8 mouse cellular contexts compared by ENCODE assay signal in genomic region chr4:62524651-62525488, GRCm38 (mm10). TPM values are rescaled to one million over a fixed set of nuclear protein-coding genes. Genes with fewer than 3 reads are reported as not detected.
A peak's percentile ranks its signal among the peaks of the same experiment; 100 is the strongest.
DNase-seq lines count a peak whose midpoint lies in the region; ATAC-seq and TF ChIP-seq lines count a peak whose summit lies in the region.

Pole3 (minus strand) TSS chr4:62525068.
4933430I17Rik (plus strand) TSS chr4:62525369.

- H3K27ac ChIP-seq in heart, embryonic 11.5 days (ENCODE audit: low read depth, low read length) = peak within 1 kb of the TSS; percentile 90
- peak within 1 kb of the TSS; percentile 97 for H3K27ac ChIP-seq in kidney, embryonic 16.5 days (ENCODE audit: low read length)
- peak within 1 kb of the TSS; percentile 79 for H3K27ac ChIP-seq in liver, adult 2 months (replicated peaks; ENCODE audit: insufficient read depth, low read depth, low read length)

- no peaks in the 10 kb centered on the region for H3K27me3 ChIP-seq in heart, embryonic 11.5 days (ENCODE audit: control insufficient read depth, insufficient read depth, low read length)
- H3K27me3 ChIP-seq in kidney, embryonic 16.5 days (ENCODE audit: insufficient read depth, low read length) = no peaks in the 10 kb centered on the region
- no peaks in the 10 kb centered on the region for H3K27me3 ChIP-seq in liver, adult 2 months (ENCODE audit: control insufficient read depth, insufficient read depth, low read length)
- H3K27me3 ChIP-seq in myocyte (ENCODE audit: control insufficient read depth, insufficient read depth, insufficient read length) = no peaks in the 10 kb centered on the region
- no peaks in the 10 kb centered on the region for H3K27me3 ChIP-seq in splenic B cell, adult 2 months (ENCODE audit: control insufficient read depth, insufficient read depth, low read length, poor library complexity, severe bottlenecking)

- no peak for TF ChIP-seq CTCF in liver, adult 2 months (IDR thresholded peaks at IDR 0.05; ENCODE audit: low read depth, low read length)

- ATAC-seq in erythroblast, adult 5-6 weeks (replicated peaks; ENCODE audit: low FRiP score, poor library complexity, severe bottlenecking) = peak; percentile 91
- peak; percentile 97 for ATAC-seq in heart, embryonic 11.5 days (replicated peaks; ENCODE audit: insufficient number of reproducible peaks, low FRiP score, low TSS enrichment)
- ATAC-seq in kidney, embryonic 16.5 days (ENCODE audit: low FRiP score, low TSS enrichment) = peak; percentile 98

- WGBS in heart, embryonic 11.5 days (ENCODE audit: insufficient replicate concordance) = under 1% methylated on average over 59 of the region's 59 CpGs
- under 1% methylated on average over 59 of the region's 59 CpGs for WGBS in kidney, embryonic 16.5 days
- WGBS in liver, adult 2 months = under 1% methylated on average over 59 of the region's 59 CpGs

- H3K79me2 ChIP-seq in liver, adult 2 months (ENCODE audit: control insufficient read depth, insufficient read depth, low read length) = 0 out of 2 replicates have a peak, but pooled peaks cover 2% of the 10 kb centered on the region
- peaks cover 8% of the 10 kb centered on the region for H3K79me2 ChIP-seq in myocyte (ENCODE audit: control insufficient read depth, insufficient read depth)

- peak within 1 kb of the TSS; percentile 93 for H3K4me2 ChIP-seq in heart, embryonic 11.5 days
- peak within 1 kb of the TSS; percentile 88 for H3K4me2 ChIP-seq in kidney, embryonic 16.5 days (replicated peaks; ENCODE audit: low read depth, low read length)
- H3K4me2 ChIP-seq in myocyte (ENCODE audit: low read depth) = peak within 1 kb of the TSS; percentile 86

- DNase-seq in B cell, adult 2 months = peak; percentile 94
- DNase-seq in brain, adult 2 months (ENCODE audit: low read depth, low spot score) = peak; percentile 98
- peak; percentile 84 for DNase-seq in liver, adult 2 months (ENCODE audit: extremely low read depth, low read depth, low spot score)
- DNase-seq in splenic B cell, adult 2 months (ENCODE audit: low read depth, low spot score) = peak; percentile 98

- TF ChIP-seq POLR2A in liver, adult 2 months (IDR thresholded peaks at IDR 0.05; ENCODE audit: extremely low read depth, insufficient read depth, low read length) = 0 out of 2 replicates have a peak, but pooled peaks have one; percentile 27
- TF ChIP-seq POLR2A in myocyte (IDR thresholded peaks at IDR 0.05; ENCODE audit: insufficient read length, low read depth) = no peak

- H3ac ChIP-seq in myocyte (ENCODE audit: control insufficient read depth, insufficient read length) = peak within 1 kb of the TSS; percentile 33

- H3K4me3 ChIP-seq in heart, embryonic 11.5 days (ENCODE audit: low read depth, low read length) = peak within 1 kb of the TSS; percentile 67
- H3K4me3 ChIP-seq in kidney, embryonic 16.5 days (ENCODE audit: low read length) = peak within 1 kb of the TSS; percentile 67
- H3K4me3 ChIP-seq in liver, adult 2 months (ENCODE audit: insufficient read depth, low read depth, low read length) = peak within 1 kb of the TSS; percentile 79
- H3K4me3 ChIP-seq in myocyte = peak within 1 kb of the TSS; percentile 59

- H3K9me3 ChIP-seq in heart, embryonic 11.5 days (replicated peaks; ENCODE audit: control insufficient read depth, low read length) = no peaks in the 10 kb centered on the region
- H3K9me3 ChIP-seq in kidney, embryonic 16.5 days (ENCODE audit: low read length) = no peaks in the 10 kb centered on the region

- peak within 1 kb of the TSS; percentile 94 for H3K9ac ChIP-seq in heart, embryonic 11.5 days (ENCODE audit: low read depth, low read length)
- peak within 1 kb of the TSS; percentile 80 for H3K9ac ChIP-seq in kidney, embryonic 16.5 days (replicated peaks; ENCODE audit: low read length)
- H3K9ac ChIP-seq in liver, adult 2 months (ENCODE audit: low read depth, low read length) = peak within 1 kb of the TSS; percentile 80

- peaks cover 10% of the 10 kb centered on the region for H3K4me1 ChIP-seq in heart, embryonic 11.5 days (ENCODE audit: control insufficient read depth, insufficient read depth, low read length)
- peaks cover 11% of the 10 kb centered on the region for H3K4me1 ChIP-seq in kidney, embryonic 16.5 days (ENCODE audit: insufficient read depth, low read length)
- H3K4me1 ChIP-seq in liver, adult 2 months (ENCODE audit: control insufficient read depth, insufficient read depth, low read length) = peaks cover 3% of the 10 kb centered on the region

- no peaks in the 10 kb centered on the region for H3K36me3 ChIP-seq in heart, embryonic 11.5 days (ENCODE audit: control insufficient read depth, insufficient read depth, low read length)
- H3K36me3 ChIP-seq in kidney, embryonic 16.5 days (ENCODE audit: insufficient read depth, low read length) = peaks cover 5% of the 10 kb centered on the region; the same call in 1 of the 2 replicates
- H3K36me3 ChIP-seq in liver, adult 2 months (ENCODE audit: control insufficient read depth, insufficient read depth, low read length) = no peaks in the 10 kb centered on the region
- no peaks in the 10 kb centered on the region for H3K36me3 ChIP-seq in myocyte (ENCODE audit: control insufficient read depth, insufficient read depth)
- no peaks in the 10 kb centered on the region for H3K36me3 ChIP-seq in splenic B cell, adult 2 months (ENCODE audit: control insufficient read depth, insufficient read depth, low read length, poor library complexity, severe bottlenecking)

TF ChIP-seq in myocyte, 11 proteins besides CTCF, POLR2A, EP300 and RAD21:
- TF ChIP-seq TCF3 (IDR thresholded peaks at IDR 0.05; ENCODE audit: insufficient read length, low read depth) (no peak), USF1 (IDR thresholded peaks at IDR 0.05; ENCODE audit: low read depth) (peak; percentile 56), REST (IDR thresholded peaks at IDR 0.05; ENCODE audit: insufficient read depth, insufficient read length) (no peak), E2F4 (IDR thresholded peaks at IDR 0.05; ENCODE audit: insufficient read depth) (peak; percentile 96), MAX (IDR thresholded peaks at IDR 0.05; ENCODE audit: low read depth) (no peak), MYOG (IDR thresholded peaks at IDR 0.05; ENCODE audit: control insufficient read depth in 1 of 3, insufficient read depth in 1 of 3, insufficient read length in 2 of 3, low read depth in 2 of 3) (no peak), MYOD1 (IDR thresholded peaks at IDR 0.05; ENCODE audit: control insufficient read depth in 1 of 3, insufficient read length in 2 of 3, low read depth in 2 of 3) (no peak), SRF (IDR thresholded peaks at IDR 0.05; ENCODE audit: control insufficient read depth, insufficient read length, low read depth) (peak; percentile 55), TCF12 (IDR thresholded peaks at IDR 0.05; ENCODE audit: insufficient read depth, poor library complexity, severe bottlenecking) (no peak), POLR2AphosphoS2 (IDR thresholded peaks at IDR 0.05; ENCODE audit: insufficient read length, low read depth) (no peak), CEBPB (IDR thresholded peaks at IDR 0.05; ENCODE audit: insufficient read depth, poor library complexity, severe bottlenecking) (no peak)

RNA-seq across cellular contexts. Expression of gene Pole3, which starts in this region (rescaled TPM):
- 21.3 and 30.7 TPM in 2 replicates for total RNA-seq in erythroblast, adult 5-6 weeks (2015; ENCODE audit: low replicate concordance)
- total RNA-seq in erythroblast, adult 5-6 weeks (2017; ENCODE audit: low replicate concordance) = 14.1 and 17.3 TPM in 2 replicates
- polyA plus RNA-seq in heart, embryonic 11.5 days (2014; fragmentation: Nextera tagmentation; extraction: Ambion mirVana) = 59.4 and 64.1 TPM in 2 replicates
- polyA plus RNA-seq in kidney, embryonic 16.5 days (2015; fragmentation: Nextera tagmentation; extraction: Ambion mirVana) = 97.0 and 102 TPM in 2 replicates
- total RNA-seq in liver, adult 2 months (2014; rRNA removed) = 11.7 and 13.4 TPM in 2 replicates
- polyA plus RNA-seq in liver, adult 2 months (2012; rRNA removed) = 9.1 and 9.3 TPM in 2 replicates
- polyA plus RNA-seq in myocyte (2012; fragmentation: generic; extraction: Trizol) = 37.3 TPM

RNA-seq across cellular contexts. Expression of gene 4933430I17Rik, which starts in this region (rescaled TPM):
- total RNA-seq in erythroblast, adult 5-6 weeks (2015; ENCODE audit: low replicate concordance) = not detected in 2 replicates
- not detected in 2 replicates for total RNA-seq in erythroblast, adult 5-6 weeks (2017; ENCODE audit: low replicate concordance)
- polyA plus RNA-seq in heart, embryonic 11.5 days (2014; fragmentation: Nextera tagmentation; extraction: Ambion mirVana) = 0.34 and 0.87 TPM in 2 replicates
- 0.49 and 0.67 TPM in 2 replicates for polyA plus RNA-seq in kidney, embryonic 16.5 days (2015; fragmentation: Nextera tagmentation; extraction: Ambion mirVana)
- total RNA-seq in liver, adult 2 months (2014; rRNA removed) = not detected in 2 replicates
- not detected in 2 replicates for polyA plus RNA-seq in liver, adult 2 months (2012; rRNA removed)
- 0.08 TPM for polyA plus RNA-seq in myocyte (2012; fragmentation: generic; extraction: Trizol)

Comparison
In these comparisons a context has a peak if more than half of its experiments do, and no peak if none do; other contexts are left out.
1. Peak in every context shown above with its lines: DNase-seq, ATAC-seq, H3K4me3 ChIP-seq and H3K27ac ChIP-seq.